Mouse (Mus musculus) heart, embryonic 11.5 days (tissue): ENCODE measurements around the gene Gm28870. TPM values are rescaled to one million over a fixed set of nuclear protein-coding genes. Genes with fewer than 3 reads are reported as not detected.
"Not testable (repeated sequence)": the region's sequence is repeated elsewhere in the genome, so short reads cannot be mapped to it uniquely, and the experiment has no call there.

Experiments
- ATAC-seq: fragments of 200-750 bp; cut with Nextera tagmentation; replicated peaks from 2 replicates; pipeline ENCODE4 v1.8.0; 2017; ENCODE audit warnings: moderate library complexity; ENCODE audit not compliant: insufficient number of reproducible peaks, low FRiP score, low TSS enrichment
- H3K27ac ChIP-seq: fragments of 300-500 bp; sonication (generic); 2 replicates; pipeline ENCODE4 v1.5.1; 2014; ENCODE audit warnings: mild to moderate bottlenecking, low read depth, low read length
- H3K27me3 ChIP-seq: fragments of 300-500 bp; sonication (generic); 2 replicates; pipeline ENCODE4 v1.6.1; 2014; ENCODE audit warnings: mild to moderate bottlenecking, low read length, mixed read lengths; ENCODE audit not compliant: control insufficient read depth, insufficient read depth
- H3K36me3 ChIP-seq: fragments of 300-500 bp; sonication (generic); 2 replicates; pipeline ENCODE4 v1.6.1; 2014; ENCODE audit warnings: mild to moderate bottlenecking, low read length, moderate library complexity, mixed read lengths; ENCODE audit not compliant: control insufficient read depth, insufficient read depth
- H3K4me1 ChIP-seq: fragments of 300-500 bp; sonication (generic); 2 replicates; pipeline ENCODE4 v1.6.1; 2014; ENCODE audit warnings: low read length; ENCODE audit not compliant: control insufficient read depth, insufficient read depth
- H3K4me2 ChIP-seq: fragments of 300-500 bp; sonication (generic); 2 replicates; pipeline ENCODE4 v1.6.1; 2014; ENCODE audit warnings: mild to moderate bottlenecking, moderate library complexity
- H3K4me3 ChIP-seq: fragments of 300-500 bp; sonication (generic); 2 replicates; pipeline ENCODE4 v1.5.1; 2014; ENCODE audit warnings: low read depth, low read length
- H3K9ac ChIP-seq: fragments of 300-500 bp; sonication (generic); 2 replicates; pipeline ENCODE4 v1.6.1; 2014; ENCODE audit warnings: mild to moderate bottlenecking, low read depth, low read length, moderate library complexity
- H3K9me3 ChIP-seq: fragments of 300-500 bp; sonication (generic); replicated peaks from 2 replicates; pipeline ENCODE4 v1.6.1; 2016; ENCODE audit warnings: low read length; ENCODE audit not compliant: control insufficient read depth
- WGBS: fragments of 180-500 bp; shearing (Covaris S2); extraction: QIAGEN DNeasy Blood & Tissue Kit; methylation state at CpG from one replicate; pipeline ENCODE4 v1.1.7; 2014; ENCODE audit not compliant: insufficient replicate concordance; 5-methylcytosine and 5-hydroxymethylcytosine counted together
- polyA plus RNA-seq: library from polyadenylated mRNA; unstranded; fragments of >200 nt; fragmentation: Nextera tagmentation; extraction: Ambion mirVana; gene quantifications from 2 replicates; pipeline ENCODE4 v1.2.1, GENCODE M21; 2014

The Gm28870 gene
- not detected in 2 replicates for polyA plus RNA-seq

- H3K9me3 ChIP-seq, H3K27me3 ChIP-seq, H3K4me3 ChIP-seq, H3K4me1 ChIP-seq, H3K4me2 ChIP-seq, H3K36me3 ChIP-seq, ATAC-seq, H3K9ac ChIP-seq, H3K27ac ChIP-seq: not testable (repeated sequence)
- WGBS, result no CpG with 5 or more reads among the region's 2 CpGs
Observed at GRCm38 (mm10) chrY:50096976-50097375, at the start of gene Gm28870. TSS of gene Gm28870 (plus strand) at chrY:50097276.
